Mouse (Mus musculus): ENCODE results near the gene Mrps12.

Mrps12 gene

DNA sequence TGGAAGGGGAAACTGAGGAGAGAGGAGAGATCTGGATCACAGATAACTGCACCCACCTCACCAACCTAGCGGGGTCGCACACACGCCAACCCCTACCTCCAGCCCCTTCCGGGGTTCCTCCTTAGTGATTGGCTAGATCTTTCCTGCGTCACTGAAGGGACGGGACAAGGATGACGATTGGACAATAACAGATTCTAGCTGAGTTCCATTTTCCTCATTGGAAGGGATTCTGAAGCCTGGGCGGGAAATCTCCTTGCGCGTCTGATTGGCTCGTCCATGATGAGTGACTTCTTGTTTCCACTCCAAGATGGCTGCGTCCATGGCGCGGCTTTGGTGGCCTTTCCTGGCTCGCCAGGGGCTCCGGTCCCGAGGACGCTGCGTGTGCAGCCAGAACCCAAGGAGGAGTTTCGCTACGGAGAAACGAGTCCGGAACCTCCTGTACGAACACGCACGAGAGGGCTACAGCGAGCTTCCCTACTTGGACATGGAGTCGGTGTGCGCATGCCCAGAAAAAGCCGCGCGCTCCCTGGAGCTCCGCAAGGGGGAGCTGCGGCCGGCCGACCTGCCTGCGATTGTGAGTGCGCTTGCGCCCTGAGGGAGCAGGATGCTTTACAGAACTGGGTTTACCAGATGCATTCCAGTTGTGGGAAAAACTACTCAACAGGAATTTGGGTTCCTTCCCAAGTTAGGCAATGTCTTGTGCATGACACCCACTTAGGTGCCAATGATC is at the start of gene Mrps12, which contains the start of gene Sars2:
TSS of gene Mrps12 (minus strand) at position 112 of the 730 bp plus-strand sequence.
TSS of gene Sars2 (plus strand) at position 284 of the 730 bp plus-strand sequence.
- peak; percentile 99 for DNase-seq (ENCODE audit: extremely low spot score, low read depth, low spot score)

DNA sequence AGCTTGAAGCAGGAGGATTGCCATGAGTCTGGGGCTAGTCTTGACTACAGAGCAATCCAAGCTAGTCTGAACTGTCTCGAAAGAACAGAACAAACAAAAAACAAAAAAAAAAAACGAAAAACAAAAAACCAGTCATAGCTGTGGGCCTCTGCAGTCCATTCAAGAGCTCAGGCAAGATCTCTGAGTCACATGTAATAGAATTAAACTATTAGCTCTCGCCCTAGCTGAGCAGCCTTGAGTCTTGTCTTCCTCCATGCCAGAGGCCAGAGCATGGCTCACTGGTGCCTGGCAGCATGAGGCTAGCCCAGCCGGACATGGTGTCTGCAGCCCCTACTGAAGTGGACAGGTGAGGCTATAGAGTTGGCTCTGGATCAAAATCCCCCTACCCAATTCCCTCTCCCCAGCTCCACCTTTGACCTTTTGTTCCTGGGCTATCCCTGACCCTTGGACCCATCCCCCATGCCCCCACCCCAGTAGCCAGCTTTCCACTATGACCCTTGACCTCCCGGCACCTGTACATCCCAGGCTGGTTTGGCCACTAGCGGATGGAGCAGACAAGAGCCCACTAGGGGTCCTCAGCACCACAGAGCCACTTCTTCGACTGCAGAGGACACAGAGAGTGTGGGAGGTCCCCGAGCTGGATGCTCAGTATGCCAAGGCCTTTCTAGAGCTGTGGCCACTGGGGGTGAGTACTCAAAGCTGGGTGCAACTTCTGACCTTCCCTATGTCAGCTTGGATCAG is 48.6 kb upstream of the Mrps12 start:
- DNase-seq (ENCODE audit: extremely low spot score, low read depth, low spot score), result no peak

DNA sequence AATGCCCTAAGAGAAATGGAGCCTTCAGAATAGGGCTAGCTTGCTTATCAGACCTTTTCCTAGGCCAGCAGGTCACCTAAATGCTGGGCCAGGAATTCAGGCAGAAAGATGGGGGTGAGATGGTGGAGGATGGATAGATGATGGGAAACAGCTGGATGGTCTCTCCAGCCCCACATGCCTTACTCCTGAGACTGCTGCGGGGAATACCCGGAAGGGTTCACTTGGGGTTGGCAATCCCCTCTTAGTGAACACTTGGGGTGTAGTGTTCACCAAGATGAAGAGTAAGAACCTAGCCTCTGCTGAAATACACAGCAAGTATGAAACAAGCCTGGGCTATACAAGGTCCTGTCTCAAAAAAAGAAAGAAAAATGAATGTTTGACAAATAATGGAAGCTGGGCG is 47.6 kb upstream of the Mrps12 start:
- DNase-seq (ENCODE audit: extremely low spot score, low read depth, low spot score), result no peak

DNA sequence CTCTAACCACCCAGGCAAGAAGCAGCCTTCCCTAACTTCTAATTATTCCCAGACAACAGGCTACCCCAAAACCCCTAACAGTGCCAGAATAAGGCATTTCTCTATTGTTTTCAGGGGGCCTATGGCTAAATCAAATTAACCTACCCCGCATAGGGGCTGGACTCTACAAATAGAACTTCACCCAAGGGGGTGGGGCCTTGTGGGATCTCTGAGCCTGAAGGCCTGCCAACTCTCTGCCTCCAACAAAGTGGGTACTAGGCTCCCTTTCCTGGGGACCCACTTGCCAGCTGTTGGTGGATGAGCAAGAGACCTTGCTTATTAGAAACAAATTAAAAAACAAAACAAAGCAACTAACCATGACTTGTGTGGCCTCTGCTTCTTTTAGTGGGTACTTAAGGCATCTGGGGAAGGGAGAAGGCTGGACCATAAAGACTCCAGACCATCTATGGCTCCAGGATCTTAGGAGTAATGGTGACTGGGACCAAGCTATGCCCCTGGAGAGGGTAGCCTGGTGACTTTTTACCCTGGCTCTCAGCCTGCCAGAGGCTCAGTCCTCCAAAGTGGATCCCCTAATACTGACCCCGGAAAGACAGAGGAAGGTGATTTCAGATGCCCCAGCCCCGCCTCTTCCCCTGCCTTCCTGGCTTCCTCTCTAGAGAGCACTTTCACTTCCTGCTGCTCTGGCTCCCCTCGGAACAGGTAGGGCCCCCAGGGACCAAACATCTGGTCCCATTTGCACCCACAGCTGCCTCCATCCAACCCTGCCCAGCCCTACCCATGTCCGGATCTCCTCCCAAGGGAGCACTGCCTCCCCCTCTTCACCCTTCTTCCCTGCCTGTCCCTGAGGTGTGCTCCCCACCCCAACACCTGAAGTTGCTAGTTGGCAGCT is 46.9 kb upstream of the Mrps12 start, which contains the start of gene Rinl:
TSS of gene Rinl (plus strand) at position 663 of the 889 bp plus-strand sequence.
- DNase-seq (ENCODE audit: extremely low spot score, low read depth, low spot score), result no peak

DNA sequence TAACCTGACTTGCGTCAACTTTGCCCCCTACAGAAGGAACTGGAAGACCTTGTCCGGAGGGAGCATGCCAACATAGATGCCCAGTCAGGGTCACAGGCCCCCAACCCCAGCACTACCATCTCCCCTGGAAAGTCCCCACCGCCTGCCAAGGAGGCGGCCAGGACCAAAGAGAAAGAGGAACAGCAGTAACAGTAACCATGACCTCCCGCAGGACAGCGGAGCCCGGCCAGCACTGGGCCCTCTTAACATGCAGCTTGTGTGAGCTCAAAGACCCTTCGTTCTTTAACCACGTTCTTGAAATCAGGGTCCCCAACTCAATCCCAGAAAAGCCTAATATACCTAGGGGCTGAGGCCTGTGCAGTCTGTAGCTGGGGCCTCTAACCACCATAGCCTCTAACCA is 46.3 kb upstream of the Mrps12 start:
- no peak for DNase-seq (ENCODE audit: extremely low spot score, low read depth, low spot score)

DNA sequence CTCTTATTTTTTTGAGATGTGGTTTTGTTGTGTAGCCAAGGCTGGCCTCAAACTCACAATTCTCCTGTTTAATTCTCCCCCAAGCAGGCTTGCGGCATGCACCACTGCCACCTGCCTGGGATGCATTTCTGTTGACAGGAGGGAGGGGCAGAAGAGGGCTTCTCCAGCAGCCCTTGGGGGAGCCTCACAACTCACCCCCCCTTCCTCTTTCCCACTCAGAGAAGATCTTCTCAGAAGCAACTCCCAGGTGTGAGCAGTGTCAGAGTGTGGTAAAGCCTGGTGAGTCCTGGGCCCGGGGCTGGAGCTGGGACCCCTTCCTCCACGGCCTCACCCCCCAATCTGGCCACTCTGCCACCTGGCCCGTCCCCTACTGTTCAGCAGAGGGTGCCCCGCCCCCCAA is 43.5 kb upstream of the Mrps12 start:
- DNase-seq (ENCODE audit: extremely low spot score, low read depth, low spot score), result no peak

DNA sequence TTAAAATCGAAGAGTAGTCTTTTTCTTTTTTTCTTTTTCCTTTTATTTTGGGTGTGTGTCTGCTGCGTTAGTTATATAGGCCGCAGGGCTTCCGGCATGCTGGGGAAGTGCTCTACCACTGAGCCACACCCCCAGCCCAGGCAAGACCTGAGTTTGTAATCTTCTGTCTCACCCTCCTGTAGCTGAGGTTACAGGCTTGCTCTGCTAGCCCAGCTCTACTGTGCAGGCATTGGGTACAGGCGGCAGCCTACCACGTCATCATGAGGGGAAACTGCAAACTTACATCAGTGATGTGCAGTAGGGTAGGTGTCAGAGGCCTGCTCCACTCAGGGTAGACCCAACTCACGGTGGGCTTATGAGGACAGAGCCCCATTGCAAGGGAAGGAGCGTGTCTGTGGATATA is 39.6 kb upstream of the Mrps12 start:
- no peak for DNase-seq (ENCODE audit: extremely low spot score, low read depth, low spot score)

DNA sequence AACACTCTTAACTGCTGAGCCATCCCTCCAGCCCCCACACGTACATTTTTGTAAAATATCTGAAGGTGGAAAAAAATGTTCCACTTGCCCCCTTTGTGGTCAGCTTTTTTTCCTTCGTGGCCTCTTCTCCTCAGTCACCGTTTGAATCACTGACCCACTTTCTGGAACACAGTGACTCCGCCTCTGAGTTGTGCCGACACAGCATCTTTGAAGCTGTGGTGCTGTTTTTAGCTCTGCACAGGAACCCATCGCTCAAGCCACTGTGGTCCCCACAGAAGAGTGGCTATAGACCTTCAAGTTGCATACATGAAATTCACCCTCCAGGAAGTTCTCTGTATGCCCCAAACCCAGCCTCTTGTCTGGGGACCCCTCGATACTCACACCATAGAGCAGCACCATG is 39.2 kb upstream of the Mrps12 start:
- no peak for DNase-seq (ENCODE audit: extremely low spot score, low read depth, low spot score)

DNA sequence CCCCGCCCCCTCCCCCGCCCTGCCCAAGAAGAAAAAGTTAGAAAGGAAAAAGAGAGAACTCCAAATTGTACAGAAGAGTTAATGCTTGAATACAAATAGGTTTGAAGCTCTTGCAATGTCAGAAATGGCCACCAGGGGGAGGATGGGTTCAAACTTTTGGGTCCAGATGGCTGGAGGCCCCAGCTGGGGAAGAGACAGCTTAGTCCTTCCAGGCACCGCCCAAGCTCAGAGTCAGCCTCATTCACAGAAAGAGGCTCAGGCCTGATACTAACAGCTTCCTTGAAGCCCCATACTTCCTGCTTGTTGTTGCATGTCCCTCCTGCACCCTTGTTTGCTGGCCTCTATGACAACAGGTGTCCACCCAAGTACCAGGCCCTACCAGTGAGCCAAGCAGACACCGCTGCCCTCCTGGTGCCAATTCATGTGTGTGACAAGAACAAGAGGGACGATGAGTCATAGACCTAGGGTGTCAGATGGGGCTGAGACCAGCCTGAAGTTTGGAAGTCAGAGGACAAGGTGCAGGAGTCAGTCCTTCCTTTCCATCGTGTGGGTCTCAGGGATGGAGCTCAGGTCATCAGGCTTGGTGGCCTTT is 38.5 kb upstream of the Mrps12 start:
- peak; percentile 81 for DNase-seq (ENCODE audit: extremely low spot score, low read depth, low spot score)

DNA sequence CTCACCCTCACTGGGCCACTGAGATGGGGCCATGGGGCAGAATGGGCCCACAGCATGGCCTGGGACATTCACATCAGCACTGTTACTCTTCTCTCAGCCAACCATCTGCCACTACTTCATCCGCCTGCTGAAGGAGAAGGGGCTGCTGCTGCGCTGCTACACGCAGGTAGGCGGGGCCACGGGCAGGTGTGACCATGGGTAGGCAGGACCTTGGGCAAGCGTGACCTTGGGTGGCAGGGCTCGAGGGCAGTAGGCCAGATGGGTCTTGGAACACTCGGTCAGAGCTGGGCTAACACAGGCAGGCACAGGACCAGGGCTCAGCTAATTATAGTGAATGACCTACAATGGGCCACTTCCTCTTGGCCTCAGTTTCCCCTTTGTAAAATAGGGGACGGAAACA is 37.2 kb upstream of the Mrps12 start:
- DNase-seq (ENCODE audit: extremely low spot score, low read depth, low spot score), result no peak

DNA sequence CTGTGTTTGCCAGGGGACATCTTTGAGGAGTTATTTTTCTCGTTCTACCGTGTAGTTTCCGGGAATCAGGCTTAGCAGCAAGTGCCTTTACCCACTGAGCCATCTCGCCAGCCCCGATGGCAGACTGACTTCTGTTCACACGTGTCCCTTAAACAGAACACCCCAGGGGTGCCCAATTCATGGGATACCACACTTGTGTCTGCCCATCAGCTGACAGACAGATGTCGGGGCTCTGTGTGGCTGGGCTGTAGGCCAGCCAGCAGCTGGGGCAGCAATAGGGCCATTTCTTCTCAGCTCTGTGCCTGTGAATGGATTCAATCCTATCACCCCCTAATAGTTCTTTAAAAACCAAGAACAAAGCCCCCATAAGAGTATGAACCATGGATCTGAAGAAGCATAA is 33.5 kb upstream of the Mrps12 start:
- no peak for DNase-seq (ENCODE audit: extremely low spot score, low read depth, low spot score)

DNA sequence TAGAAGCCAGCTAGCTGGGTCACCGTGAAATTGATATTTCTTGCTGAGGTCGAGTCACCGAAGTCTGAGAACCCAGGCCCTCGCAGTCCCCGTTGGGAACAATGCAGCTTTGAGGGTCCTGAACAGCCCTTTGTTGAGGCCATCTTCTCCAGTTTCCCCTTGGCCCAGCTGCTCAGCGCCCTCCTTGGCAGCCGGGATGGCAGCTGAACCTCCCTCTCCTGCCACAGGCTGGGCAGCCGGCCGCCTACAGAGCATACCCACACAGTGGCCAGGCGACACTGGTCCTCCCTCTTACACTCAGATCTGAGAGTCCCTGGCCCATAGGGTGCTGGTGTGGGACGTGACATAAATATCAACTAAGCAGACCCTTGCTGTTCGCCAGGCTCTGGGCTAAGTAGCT is 32.5 kb upstream of the Mrps12 start:
- no peak for DNase-seq (ENCODE audit: extremely low spot score, low read depth, low spot score)

DNA sequence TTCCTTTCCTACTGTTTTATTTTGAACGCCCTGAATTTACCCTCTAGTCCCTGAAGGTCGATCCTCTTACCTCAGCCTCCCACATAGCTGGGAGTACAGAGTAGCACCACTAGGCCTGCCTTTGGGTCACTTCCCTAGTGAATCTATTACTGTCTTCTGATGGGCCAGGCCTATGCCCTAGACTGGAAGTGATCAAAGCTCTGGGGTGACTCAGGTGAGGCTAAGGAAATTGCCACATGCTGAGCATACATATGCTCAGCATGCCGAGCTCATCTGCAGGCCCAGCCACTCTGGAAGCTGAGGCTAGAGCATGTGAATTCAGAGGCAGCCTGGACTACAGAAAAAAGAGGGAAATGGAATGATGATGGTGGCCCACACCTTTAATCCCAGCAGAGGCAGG is 31.5 kb upstream of the Mrps12 start:
- no peak for DNase-seq (ENCODE audit: extremely low spot score, low read depth, low spot score)

DNA sequence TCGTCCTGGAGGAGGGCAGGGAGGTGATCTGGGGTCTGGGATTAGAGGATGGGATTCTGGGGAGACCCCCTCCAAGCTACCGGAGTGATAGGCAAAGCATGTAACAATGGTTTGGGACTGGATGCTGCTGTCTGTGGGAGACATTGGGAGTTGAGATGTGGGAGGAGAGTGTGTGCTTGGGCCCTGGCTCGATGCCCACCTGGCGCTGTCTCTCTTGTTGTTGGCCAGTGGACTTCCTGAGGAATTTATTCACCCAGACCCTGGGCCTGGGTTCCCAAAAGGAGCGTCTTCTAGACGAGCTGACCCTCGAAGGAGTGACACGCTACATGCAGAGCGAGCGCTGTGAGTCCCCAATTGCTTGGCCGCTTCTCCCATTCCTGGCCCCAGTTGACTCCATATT is 30.2 kb upstream of the Mrps12 start:
- DNase-seq (ENCODE audit: extremely low spot score, low read depth, low spot score), result no peak

DNA sequence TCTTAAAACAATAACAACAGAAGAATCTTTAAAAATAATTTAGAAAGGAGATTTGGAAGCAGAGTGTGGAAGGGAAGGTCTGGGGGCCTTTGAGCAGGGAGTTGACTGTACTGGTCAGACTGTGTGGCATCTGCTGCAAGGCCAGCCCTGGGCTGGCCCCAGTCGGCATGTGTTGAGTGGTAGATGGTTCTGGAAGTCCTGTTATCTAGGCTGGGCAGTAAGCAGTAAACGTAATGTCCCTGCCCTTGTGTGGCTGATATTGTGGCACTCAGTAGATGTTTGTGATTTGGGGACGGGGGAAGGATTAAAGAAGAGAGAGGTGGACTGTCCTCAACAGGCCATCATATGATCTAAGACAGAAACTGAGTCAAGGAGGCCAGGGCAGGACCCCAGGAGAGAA is 28.7 kb upstream of the Mrps12 start:
- DNase-seq (ENCODE audit: extremely low spot score, low read depth, low spot score), result no peak

DNA sequence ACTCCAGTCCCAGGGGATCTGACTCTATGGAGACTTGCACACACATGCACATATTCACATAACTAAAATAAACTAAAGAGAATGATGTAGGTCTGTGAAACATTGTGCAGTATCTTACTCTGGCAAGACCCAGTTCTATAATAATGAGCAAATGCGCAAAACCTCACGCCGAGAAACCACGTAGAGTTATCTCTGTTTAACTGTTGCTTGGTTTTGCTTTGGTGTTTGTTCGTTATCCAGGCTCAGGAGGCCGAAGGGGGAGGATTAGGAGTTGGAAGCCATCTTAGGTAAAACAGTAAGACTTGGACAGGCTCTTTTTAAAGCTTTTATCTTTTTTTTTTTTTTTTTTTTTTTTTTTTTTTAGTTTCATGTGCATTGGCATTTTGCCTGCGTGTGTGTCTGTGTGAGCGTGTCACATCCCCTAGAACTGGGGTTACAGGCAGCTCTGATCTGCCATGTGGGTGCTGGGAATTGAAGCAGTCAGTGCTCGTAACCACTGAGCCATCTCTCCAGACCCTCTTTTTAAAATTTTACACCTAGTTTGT is 27.9 kb upstream of the Mrps12 start:
- DNase-seq (ENCODE audit: extremely low spot score, low read depth, low spot score), result no peak

DNA sequence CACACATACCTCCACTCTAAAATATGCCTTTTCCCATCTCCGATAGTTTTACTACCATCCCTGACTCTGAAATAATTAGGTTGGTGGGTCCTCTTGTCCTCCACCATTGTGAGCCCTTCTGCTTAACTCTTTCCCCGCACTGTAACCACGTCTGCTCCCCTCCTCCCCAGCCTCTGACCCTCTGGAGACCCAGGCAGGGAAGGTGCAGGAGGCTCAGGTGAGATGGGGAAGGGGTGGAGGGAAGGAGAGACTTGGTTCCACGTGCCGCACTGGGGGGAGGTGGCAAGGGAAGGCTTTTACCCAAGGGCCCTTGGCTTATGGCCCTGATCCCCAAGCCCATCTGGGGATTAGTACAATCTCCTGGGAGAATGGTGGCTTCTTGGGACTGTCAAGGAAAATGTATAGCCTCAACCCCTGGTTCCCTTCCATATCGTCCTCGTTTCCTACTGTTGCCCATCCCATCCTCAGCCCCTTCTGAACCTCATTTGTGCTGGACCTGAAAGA is 25.9 kb upstream of the Mrps12 start, which contains the start of gene Nfkbib:
TSS of gene Nfkbib (minus strand) at position 51 of the 504 bp plus-strand sequence.
- DNase-seq (ENCODE audit: extremely low spot score, low read depth, low spot score), result no peak

DNA sequence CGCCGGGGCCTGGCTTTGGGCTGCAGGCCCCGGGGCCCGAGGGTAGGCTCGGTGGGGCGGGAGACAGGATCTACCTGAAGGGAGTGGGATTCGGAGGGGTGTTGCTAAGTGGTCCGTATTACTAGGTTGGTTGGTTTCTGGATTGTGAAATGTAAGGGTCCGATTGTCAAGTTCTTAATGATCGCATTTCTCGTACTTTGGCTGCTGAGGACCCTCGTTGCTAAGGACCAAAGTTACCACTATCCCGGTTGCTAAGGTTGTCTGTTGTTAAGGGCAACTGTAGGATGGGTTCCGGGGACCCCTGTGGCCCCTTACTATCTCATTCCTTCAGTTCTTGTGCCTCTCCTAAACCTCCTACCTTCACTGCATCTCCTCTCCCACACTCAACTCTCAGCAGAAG is 25.3 kb upstream of the Mrps12 start:
- DNase-seq (ENCODE audit: extremely low spot score, low read depth, low spot score), result no peak

DNA sequence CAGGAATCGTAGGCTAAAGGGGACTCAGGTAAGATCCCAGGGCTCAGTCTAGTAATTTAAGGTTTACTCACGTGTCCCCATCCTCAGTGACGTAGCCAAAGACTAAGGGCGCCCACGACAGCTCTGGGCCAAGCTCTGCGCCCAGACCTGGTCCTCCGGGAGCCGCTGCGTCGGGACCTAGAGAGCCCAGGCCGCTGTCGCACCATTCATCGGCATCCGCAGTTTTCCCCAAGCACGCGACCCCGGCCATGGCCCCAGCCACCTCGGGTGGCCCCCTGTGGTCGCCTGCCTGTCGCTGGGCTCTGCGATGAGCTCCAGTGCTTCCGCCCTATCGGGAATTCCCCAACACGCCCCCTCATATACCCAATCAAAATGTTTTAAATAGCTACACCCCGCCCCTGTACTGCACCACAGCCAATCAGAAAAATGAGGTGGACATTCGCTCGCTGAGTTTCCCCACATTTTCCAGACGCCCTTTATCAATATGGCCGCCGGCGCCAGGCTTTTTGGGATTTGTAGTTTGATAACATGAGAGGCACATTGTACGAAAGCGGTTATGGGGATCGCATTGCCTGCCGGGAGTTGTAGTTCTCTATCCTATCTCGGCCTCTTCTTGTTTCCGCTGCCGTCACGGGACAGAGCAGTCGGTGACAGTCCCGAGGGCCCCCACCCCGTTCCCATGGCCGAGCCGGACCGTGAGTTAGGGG is 24.7 kb upstream of the Mrps12 start, which contains the start of gene Sirt2:
TSS of gene Sirt2 (plus strand) at position 563 of the 707 bp plus-strand sequence.
- DNase-seq (ENCODE audit: extremely low spot score, low read depth, low spot score), result peak; percentile 95

DNA sequence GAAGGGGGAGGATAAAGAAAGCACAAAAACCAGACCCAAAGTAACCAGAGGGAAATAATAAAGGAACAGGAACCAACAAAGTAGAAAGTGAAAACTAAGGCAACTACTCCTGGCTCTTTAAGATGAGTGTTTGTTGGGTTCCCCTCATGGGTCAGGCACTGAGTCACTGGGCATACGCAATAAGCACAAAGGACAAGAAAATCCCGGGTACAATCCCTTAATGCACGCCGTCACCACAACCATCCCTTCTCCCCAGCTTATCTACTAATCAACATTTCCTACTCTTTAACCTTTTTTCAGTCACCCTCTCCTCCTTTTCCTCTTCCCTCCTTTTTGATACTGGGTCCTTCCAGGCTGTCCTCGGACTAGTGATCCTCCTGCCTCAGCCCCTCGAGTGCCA is 23.6 kb upstream of the Mrps12 start:
- DNase-seq (ENCODE audit: extremely low spot score, low read depth, low spot score), result no peak

Data from hindlimb bud, embryonic 11.5 days (tissue).